Mouse (Mus musculus) G1E (cell line): Measurements from ENCODE around the gene Slc46a1.

ENCODE experiments used
- CTCF ChIP-seq: IDR thresholded peaks from 2 replicates; pipeline ENCODE4 v1.5.1; 2012; ENCODE audit warnings: low read depth, low read length, inconsistent platforms, mixed read lengths
- TAL1 ChIP-seq: conservative IDR thresholded peaks from 2 replicates; pipeline ENCODE4 v1.6.1; 2012; ENCODE audit warnings: low read depth, low read length, inconsistent platforms, mixed read lengths

DNA sequence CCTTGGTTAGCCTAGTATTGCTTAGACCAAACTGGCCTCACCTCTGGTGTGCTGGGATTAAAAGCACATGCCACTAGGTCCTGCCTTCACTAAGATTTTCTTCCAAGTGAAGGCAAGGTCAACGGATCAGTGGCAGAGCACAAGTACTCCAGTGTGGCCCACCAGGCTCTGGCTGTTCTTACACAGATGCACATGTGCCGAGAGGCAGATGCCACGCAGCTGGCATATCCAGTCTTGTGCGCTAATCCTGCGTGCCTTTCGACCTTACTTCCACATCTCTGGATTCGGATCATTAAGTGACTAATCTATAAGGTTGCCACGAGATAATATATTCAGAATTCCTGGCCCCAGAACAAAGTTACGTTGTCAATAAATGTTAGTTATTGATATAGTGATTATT lies 381 bp upstream of the Slc46a1 start:
- TF ChIP-seq TAL1: no peak
- no peak for TF ChIP-seq CTCF
